Mouse (Mus musculus): ENCODE data around the gene Pdlim4. TPM values are rescaled to one million over a fixed set of nuclear protein-coding genes. Genes with fewer than 3 reads are reported as not detected.

The Pdlim4 gene
- polyA plus RNA-seq, 1 experiment from 2014 or later = 38.4 TPM

- Histone ChIP-seq H3K4me1 (ENCODE audit: control insufficient read depth, insufficient read depth, low read length) (peaks cover 9% of the 10 kb centered on the region), H3K27ac (ENCODE audit: low read depth, low read length) (no peak overlapping the region), H3K27me3 (ENCODE audit: control insufficient read depth, insufficient read depth, low read length) (peaks cover 4% of the 10 kb centered on the region; the same call in 1 of the 2 replicates), H3K4me3 (ENCODE audit: low read depth, low read length) (peak overlapping the region; percentile 5; the same call in 1 of the 2 replicates), H3K9ac (ENCODE audit: low read length) (peak overlapping the region; percentile 33; the same call in 1 of the 2 replicates), H3K36me3 (ENCODE audit: control insufficient read depth, insufficient read depth, low read length) (no peaks in the 10 kb centered on the region), H3K9me3 (ENCODE audit: control insufficient read depth, low read length) (no peaks in the 10 kb centered on the region), H3K4me2 (peak overlapping the region; percentile 79)
- DNase-seq (ENCODE audit: low spot score, missing footprints) (no peak), ATAC-seq (ENCODE audit: low FRiP score) (no peak)
- WGBS = 35% methylated on average over 12 of the region's 12 CpGs
Observed at GRCm38 (mm10) chr11:54067318-54067995, 1.4 kb downstream of the Pdlim4 start.

GRCm38 (mm10) chr11:54066400-54066799 is 2.4 kb downstream of the Pdlim4 start:
- Histone ChIP-seq H3K36me3 (ENCODE audit: control insufficient read depth, insufficient read depth, low read length) (no peaks in the 10 kb centered on the region), H3K9me3 (ENCODE audit: control insufficient read depth, low read length) (no peaks in the 10 kb centered on the region), H3K9ac (ENCODE audit: low read length) (no peak overlapping the region), H3K27ac (ENCODE audit: low read depth, low read length) (no peak overlapping the region), H3K4me3 (ENCODE audit: low read depth, low read length) (no peak overlapping the region), H3K27me3 (ENCODE audit: control insufficient read depth, insufficient read depth, low read length) (peaks cover 4% of the 10 kb centered on the region; the same call in 1 of the 2 replicates), H3K4me1 (ENCODE audit: control insufficient read depth, insufficient read depth, low read length) (peaks cover 9% of the 10 kb centered on the region), H3K4me2 (no peak overlapping the region)
- ATAC-seq (ENCODE audit: low FRiP score) (no peak), DNase-seq (ENCODE audit: low spot score, missing footprints) (no peak)
- 90% methylated on average over 5 of the region's 5 CpGs for WGBS

- 89% methylated on average over 4 of the region's 4 CpGs for WGBS
- Histone ChIP-seq H3K4me3 (ENCODE audit: low read depth, low read length) (no peak overlapping the region), H3K27ac (ENCODE audit: low read depth, low read length) (no peak overlapping the region), H3K4me1 (ENCODE audit: control insufficient read depth, insufficient read depth, low read length) (peaks cover 9% of the 10 kb centered on the region), H3K9ac (ENCODE audit: low read length) (no peak overlapping the region), H3K36me3 (ENCODE audit: control insufficient read depth, insufficient read depth, low read length) (no peaks in the 10 kb centered on the region), H3K4me2 (no peak overlapping the region), H3K9me3 (ENCODE audit: control insufficient read depth, low read length) (no peaks in the 10 kb centered on the region), H3K27me3 (ENCODE audit: control insufficient read depth, insufficient read depth, low read length) (peaks cover 4% of the 10 kb centered on the region; the same call in 1 of the 2 replicates)
- ATAC-seq (ENCODE audit: low FRiP score) (no peak), DNase-seq (ENCODE audit: low spot score, missing footprints) (no peak)
Observed at GRCm38 (mm10) chr11:54065915-54066178, 3.0 kb downstream of the Pdlim4 start.

- Histone ChIP-seq H3K27me3 (ENCODE audit: control insufficient read depth, insufficient read depth, low read length) (peaks cover 4% of the 10 kb centered on the region; the same call in 1 of the 2 replicates), H3K27ac (ENCODE audit: low read depth, low read length) (no peak overlapping the region), H3K4me2 (no peak overlapping the region), H3K4me3 (ENCODE audit: low read depth, low read length) (no peak overlapping the region), H3K9me3 (ENCODE audit: control insufficient read depth, low read length) (no peaks in the 10 kb centered on the region), H3K36me3 (ENCODE audit: control insufficient read depth, insufficient read depth, low read length) (no peaks in the 10 kb centered on the region), H3K9ac (ENCODE audit: low read length) (no peak overlapping the region), H3K4me1 (ENCODE audit: control insufficient read depth, insufficient read depth, low read length) (peaks cover 9% of the 10 kb centered on the region)
- 89% methylated on average over 12 of the region's 12 CpGs for WGBS
- DNase-seq (ENCODE audit: low spot score, missing footprints) = no peak
- no peak for ATAC-seq (ENCODE audit: low FRiP score)
Observed at GRCm38 (mm10) chr11:54065106-54065914, 3.5 kb downstream of the Pdlim4 start.

- 82% methylated on average over 3 of the region's 3 CpGs for WGBS
- Histone ChIP-seq H3K27ac (ENCODE audit: low read depth, low read length) (no peak overlapping the region), H3K4me2 (no peak overlapping the region), H3K27me3 (ENCODE audit: control insufficient read depth, insufficient read depth, low read length) (peaks cover 4% of the 10 kb centered on the region; the same call in 1 of the 2 replicates), H3K4me1 (ENCODE audit: control insufficient read depth, insufficient read depth, low read length) (peaks cover 9% of the 10 kb centered on the region), H3K4me3 (ENCODE audit: low read depth, low read length) (no peak overlapping the region), H3K9ac (ENCODE audit: low read length) (no peak overlapping the region), H3K9me3 (ENCODE audit: control insufficient read depth, low read length) (no peaks in the 10 kb centered on the region), H3K36me3 (ENCODE audit: control insufficient read depth, insufficient read depth, low read length) (no peaks in the 10 kb centered on the region)
- no peak for DNase-seq (ENCODE audit: low spot score, missing footprints)
- ATAC-seq (ENCODE audit: low FRiP score) = no peak
Observed at GRCm38 (mm10) chr11:54064412-54064978, 4.3 kb downstream of the Pdlim4 start.

GRCm38 (mm10) chr11:54063472-54063775 is 5.4 kb downstream of the Pdlim4 start:
- no peak for ATAC-seq (ENCODE audit: low FRiP score)
- peaks cover 4% of the 10 kb centered on the region; the same call in 1 of the 2 replicates for H3K27me3 ChIP-seq (ENCODE audit: control insufficient read depth, insufficient read depth, low read length)
- H3K4me2 ChIP-seq = no peak overlapping the region
- no peak for DNase-seq (ENCODE audit: low spot score, missing footprints)
- H3K9ac ChIP-seq (ENCODE audit: low read length) = no peak overlapping the region
- no peaks in the 10 kb centered on the region for H3K36me3 ChIP-seq (ENCODE audit: control insufficient read depth, insufficient read depth, low read length)
- peaks cover 11% of the 10 kb centered on the region for H3K4me1 ChIP-seq (ENCODE audit: control insufficient read depth, insufficient read depth, low read length)
- H3K27ac ChIP-seq (ENCODE audit: low read depth, low read length) = no peak overlapping the region
- no peak overlapping the region for H3K4me3 ChIP-seq (ENCODE audit: low read depth, low read length)
- no peaks in the 10 kb centered on the region for H3K9me3 ChIP-seq (ENCODE audit: control insufficient read depth, low read length)
- 87% methylated on average over 10 of the region's 10 CpGs for WGBS

- DNase-seq (ENCODE audit: low spot score, missing footprints) (no peak), ATAC-seq (ENCODE audit: low FRiP score) (no peak)
- H3K36me3 ChIP-seq (ENCODE audit: control insufficient read depth, insufficient read depth, low read length) = no peaks in the 10 kb centered on the region
- H3K4me3 ChIP-seq (ENCODE audit: low read depth, low read length) = no peak overlapping the region
- H3K4me1 ChIP-seq (ENCODE audit: control insufficient read depth, insufficient read depth, low read length) = peaks cover 16% of the 10 kb centered on the region
- H3K27me3 ChIP-seq (ENCODE audit: control insufficient read depth, insufficient read depth, low read length) = peaks cover under 1% of the 10 kb centered on the region; the same call in 1 of the 2 replicates
- WGBS = 80% methylated on average over 9 of the region's 9 CpGs
- H3K27ac ChIP-seq (ENCODE audit: low read depth, low read length) = no peak overlapping the region
- H3K4me2 ChIP-seq = no peak overlapping the region
- H3K9ac ChIP-seq (ENCODE audit: low read length) = no peak overlapping the region
- H3K9me3 ChIP-seq (ENCODE audit: control insufficient read depth, low read length) = no peaks in the 10 kb centered on the region
Observed at GRCm38 (mm10) chr11:54062753-54063471, 5.9 kb downstream of the Pdlim4 start.

- Histone ChIP-seq H3K4me3 (ENCODE audit: low read depth, low read length) (no peak overlapping the region), H3K9me3 (ENCODE audit: control insufficient read depth, low read length) (no peaks in the 10 kb centered on the region), H3K9ac (ENCODE audit: low read length) (no peak overlapping the region), H3K27me3 (ENCODE audit: control insufficient read depth, insufficient read depth, low read length) (no peaks in the 10 kb centered on the region), H3K4me2 (no peak overlapping the region), H3K36me3 (ENCODE audit: control insufficient read depth, insufficient read depth, low read length) (no peaks in the 10 kb centered on the region), H3K27ac (ENCODE audit: low read depth, low read length) (no peak overlapping the region), H3K4me1 (ENCODE audit: control insufficient read depth, insufficient read depth, low read length) (peaks cover 16% of the 10 kb centered on the region)
- ATAC-seq (ENCODE audit: low FRiP score) (no peak), DNase-seq (ENCODE audit: low spot score, missing footprints) (no peak)
- WGBS = 86% methylated on average over 12 of the region's 12 CpGs
Observed at GRCm38 (mm10) chr11:54062086-54062752, 6.6 kb downstream of the Pdlim4 start.

Measured in midbrain, embryonic 11.5 days (tissue).